Mouse (Mus musculus): ENCODE measurements at regions not wholly inside any gene's neighbourhood (a gene's known extent, or its start where the extent isn't known, plus 50 kb on each side); places are given as distances from the start of the nearest gene placed in this dataset.

DNA sequence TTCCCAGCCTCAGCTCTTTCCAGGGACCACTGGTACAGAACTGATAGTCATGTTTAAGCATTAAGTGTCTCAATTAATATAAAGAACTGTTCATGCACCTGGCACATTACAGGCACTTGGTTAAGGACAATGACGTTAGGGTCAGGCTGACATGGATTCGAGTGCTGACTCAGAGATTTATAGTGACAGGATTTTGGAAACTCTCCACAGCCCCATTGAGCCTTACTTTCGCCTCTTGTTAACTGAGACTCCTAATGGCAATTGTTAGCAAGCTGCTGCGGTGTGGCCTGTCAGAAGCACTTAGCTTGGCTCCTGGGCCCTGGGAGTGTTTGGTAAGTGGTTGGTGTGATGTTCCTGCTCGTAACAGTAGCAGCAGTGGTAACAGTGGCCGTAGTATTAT lies 644.4 kb downstream of the Dhx35 start:
- TF ChIP-seq CTCF (IDR thresholded peaks at IDR 0.05; ENCODE audit: borderline replicate concordance, insufficient read depth, low read depth, low read length) (no peak), POLR2A (IDR thresholded peaks at IDR 0.05; ENCODE audit: borderline replicate concordance, insufficient read depth, low read length) (no peak)
